Mouse (Mus musculus): ENCODE measurements around the gene Galns.

The Galns gene

GRCm38 (mm10) chr8:122564363-122565352 lies 46.6 kb downstream of the Galns start:
- no peak for DNase-seq

GRCm38 (mm10) chr8:122561199-122561598 lies 50.1 kb downstream of the Galns start:
- no peak for DNase-seq

GRCm38 (mm10) chr8:122558671-122559349 lies 52.5 kb downstream of the Galns start:
- no peak for DNase-seq

- DNase-seq, result peak; percentile 61
These were observed 53.8 kb downstream of the Galns start for GRCm38 (mm10) chr8:122557248-122558038.

GRCm38 (mm10) chr8:122556030-122557009 lies 54.9 kb downstream of the Galns start:
- DNase-seq, result no peak

- peak; percentile 56 for DNase-seq
These were observed 56.5 kb downstream of the Galns start for GRCm38 (mm10) chr8:122554786-122555185.

- peak; percentile 53 for DNase-seq
These were observed 59.8 kb downstream of the Galns start, which contains the start of gene Piezo1 for GRCm38 (mm10) chr8:122551265-122552051. Gene Piezo1 (minus strand): TSS chr8:122551329.

GRCm38 (mm10) chr8:122550995-122551264 lies 60.3 kb downstream of the Galns start:
- no peak for DNase-seq

GRCm38 (mm10) chr8:122550234-122550994 lies 60.8 kb downstream of the Galns start:
- no peak for DNase-seq

- DNase-seq, result no peak
These were observed 62.3 kb downstream of the Galns start for GRCm38 (mm10) chr8:122548891-122549439.

- no peak for DNase-seq
These were observed 62.9 kb downstream of the Galns start for GRCm38 (mm10) chr8:122548331-122548730.

GRCm38 (mm10) chr8:122547815-122548214 lies 63.4 kb downstream of the Galns start:
- no peak for DNase-seq

- no peak for DNase-seq
These were observed 64.3 kb downstream of the Galns start for GRCm38 (mm10) chr8:122546811-122547453.

- DNase-seq, result no peak
These were observed 65.1 kb downstream of the Galns start for GRCm38 (mm10) chr8:122546066-122546755.

GRCm38 (mm10) chr8:122544138-122544537 lies 67.1 kb downstream of the Galns start:
- no peak for DNase-seq

GRCm38 (mm10) chr8:122538310-122539076 lies 72.8 kb downstream of the Galns start:
- no peak for DNase-seq

- no peak for DNase-seq
These were observed 73.5 kb downstream of the Galns start for GRCm38 (mm10) chr8:122537812-122538211.

GRCm38 (mm10) chr8:122537033-122537432 lies 74.2 kb downstream of the Galns start:
- DNase-seq, result no peak

All from cerebellum, adult 11-12 months (tissue).